Mouse (Mus musculus) lung, postnatal 0 days (tissue): Measurements from ENCODE around the gene Ptpn14.

ENCODE experiments used
- CTCF ChIP-seq: IDR thresholded peaks from 2 replicates; pipeline ENCODE4 v1.5.1; 2016; ENCODE audit warnings: antibody characterized with exemption, mild to moderate bottlenecking
- EP300 ChIP-seq: IDR thresholded peaks from 2 replicates; pipeline ENCODE4 v1.6.1; 2016; ENCODE audit warnings: antibody characterized with exemption, mild to moderate bottlenecking, control low read depth

DNA sequence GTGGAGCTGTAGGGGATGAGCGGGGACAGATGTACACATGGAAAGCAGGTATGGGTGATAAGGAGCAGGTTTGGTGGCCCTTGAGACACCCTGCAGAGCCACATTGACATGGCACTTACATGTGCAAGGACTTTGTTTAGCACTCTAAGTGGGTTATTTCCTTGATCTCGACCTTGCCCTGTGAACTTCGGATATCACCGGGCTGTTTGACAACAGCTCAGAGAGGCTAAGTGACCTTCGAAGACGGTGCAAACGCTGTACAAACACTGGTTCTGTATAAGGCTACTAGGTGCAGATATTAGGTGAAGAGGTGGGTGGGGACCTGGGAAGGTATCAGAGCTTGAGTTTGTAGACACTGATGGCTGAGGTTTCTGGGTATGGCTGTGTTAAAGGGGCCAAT is 12.0 kb downstream of the Ptpn14 start:
- no peak for TF ChIP-seq EP300
- no peak for TF ChIP-seq CTCF
